Mouse (Mus musculus): ENCODE measurements around the gene Mycbpap. TPM values are rescaled to one million over a fixed set of nuclear protein-coding genes. Genes with fewer than 3 reads are reported as not detected.
A peak's percentile ranks its signal among the peaks of the same experiment; 100 is the strongest.

Gene Mycbpap
- total and polyA plus RNA-seq, 3 experiments = 0.12 to 0.17 TPM; not detected in 1

DNA sequence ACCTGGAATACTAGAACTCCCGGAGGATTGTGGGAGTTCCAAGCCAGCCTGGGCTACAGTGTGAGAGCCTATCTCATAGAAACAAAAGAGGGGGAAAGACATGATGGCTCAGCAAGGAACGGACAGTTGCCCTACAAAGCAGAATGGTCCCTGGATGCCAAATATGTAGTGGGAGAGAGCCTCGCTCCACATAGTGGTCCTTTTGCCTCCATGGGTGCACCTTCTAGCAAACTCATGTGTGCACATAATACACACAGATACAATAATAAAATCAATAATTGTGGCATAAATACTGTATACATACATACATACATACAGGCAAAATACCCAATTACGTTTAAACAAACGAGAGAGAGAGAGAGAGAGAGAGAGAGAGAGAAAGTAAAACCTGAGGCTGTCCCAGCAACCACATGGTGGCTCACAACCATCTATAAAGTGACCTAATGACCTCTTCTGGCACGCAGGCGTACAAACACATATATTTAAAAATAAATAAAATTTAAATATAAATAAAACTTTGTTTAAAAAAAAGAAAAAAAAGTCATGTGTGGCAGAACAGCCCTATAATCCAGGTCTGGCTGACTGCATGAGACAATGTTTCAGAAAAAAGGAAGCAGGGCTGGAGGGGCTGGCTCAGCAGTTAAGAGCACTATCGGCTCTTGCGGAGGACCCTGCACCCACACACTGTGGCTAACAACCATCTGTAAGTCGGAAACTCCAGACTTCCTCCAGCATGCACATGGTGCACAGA is 28.3 kb upstream of the Mycbpap start (continued):
- peak; percentile 83 for TF ChIP-seq ETS1 (IDR thresholded peaks at IDR 0.05; ENCODE audit: low read depth, low read length)
- peak; percentile 71; the same call in 1 of the 2 replicates for TF ChIP-seq TCF12 (IDR thresholded peaks at IDR 0.05; ENCODE audit: low read depth, low read length)
- peak; percentile 31; the same call in 1 of the 2 replicates for TF ChIP-seq POLR2AphosphoS2 (IDR thresholded peaks at IDR 0.05; ENCODE audit: low read length)
- no peak for TF ChIP-seq USF1 (IDR thresholded peaks at IDR 0.05; ENCODE audit: low read depth, low read length)
- peak; percentile 43 for TF ChIP-seq NELFE (IDR thresholded peaks at IDR 0.05; ENCODE audit: low read depth, low read length)
- TF ChIP-seq MAX (IDR thresholded peaks at IDR 0.05; ENCODE audit: low read length) = peak; percentile 88
- TF ChIP-seq ZNF384 (IDR thresholded peaks at IDR 0.05; ENCODE audit: low read depth, low read length) = peak; percentile 73
- peak; percentile 53 for TF ChIP-seq TAL1 (IDR thresholded peaks at IDR 0.05; ENCODE audit: low read length)
- TF ChIP-seq POLR2AphosphoS5 (IDR thresholded peaks at IDR 0.05; ENCODE audit: borderline replicate concordance, low read depth, low read length) = no peak
- peak; percentile 83; the same call in 1 of the 2 replicates for TF ChIP-seq CHD1 (IDR thresholded peaks at IDR 0.05; ENCODE audit: low read depth, low read length)
- no peak for TF ChIP-seq MEF2A (IDR thresholded peaks at IDR 0.05; ENCODE audit: extremely low read depth, insufficient replicate concordance, low read depth, low read length, poor library complexity, severe bottlenecking)
- TF ChIP-seq RCOR1 (IDR thresholded peaks at IDR 0.05; ENCODE audit: low read depth, low read length) = no peak
- peak; percentile 18; the same call in 1 of the 2 replicates for TF ChIP-seq MAZ (IDR thresholded peaks at IDR 0.05; ENCODE audit: low read depth, low read length)
- TF ChIP-seq CHD2 (IDR thresholded peaks at IDR 0.05; ENCODE audit: low read length) = 0 out of 2 replicates have a peak, but pooled peaks have one; percentile 9
- TF ChIP-seq USF2 (IDR thresholded peaks at IDR 0.05; ENCODE audit: borderline replicate concordance in 1 of 2, insufficient read depth in 1 of 2, low read depth in 1 of 2, low read length in 2 of 2) = no peak
- no peak; the same call in 1 of the 2 replicates for TF ChIP-seq BHLHE40 (IDR thresholded peaks at IDR 0.05; ENCODE audit: borderline replicate concordance, low read depth, low read length)

DNA sequence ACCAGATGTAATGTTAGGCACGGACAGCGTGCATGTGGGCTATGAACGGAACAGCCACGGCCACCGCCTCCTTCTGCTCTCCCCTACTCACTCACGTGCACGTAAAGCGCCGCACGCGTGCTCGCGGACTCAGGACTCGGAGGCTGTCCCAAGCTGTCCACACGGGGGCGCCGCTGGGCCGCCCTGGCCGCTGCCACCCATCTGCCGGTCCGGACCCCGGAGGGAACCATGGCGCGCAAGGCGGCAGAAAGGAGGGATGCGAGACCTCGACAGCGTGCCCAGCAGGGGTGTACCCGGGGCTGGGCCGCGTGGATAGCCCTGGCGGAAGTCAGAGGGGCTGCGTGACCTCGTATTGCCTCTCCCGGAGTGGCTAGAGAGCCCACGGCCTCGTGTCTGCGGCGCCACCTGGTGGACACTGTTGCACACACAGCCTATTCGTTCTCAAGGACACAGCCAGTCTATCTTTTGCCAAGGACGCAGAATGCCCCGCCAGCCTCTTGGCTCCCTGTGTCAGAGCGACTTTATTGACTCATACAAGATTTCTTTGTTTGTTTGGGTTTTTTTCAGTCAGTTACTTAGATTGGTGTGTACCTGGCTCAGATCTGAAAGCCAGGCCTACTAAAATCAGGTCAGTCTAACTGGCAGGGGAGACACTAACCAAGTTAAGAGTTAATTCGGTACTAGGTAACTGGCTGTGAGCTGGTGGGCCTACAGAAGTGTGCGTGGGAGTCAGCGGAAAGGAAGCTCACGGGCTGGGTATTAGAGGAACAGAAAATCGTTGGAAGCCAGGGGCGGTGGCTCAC is 27.5 kb upstream of the Mycbpap start, which contains the start of gene Rsad1:
TSS of gene Rsad1 (minus strand) at position 368 of the 803 bp plus-strand sequence.
- Histone ChIP-seq H3K9me3 (replicated peaks; ENCODE audit: insufficient read depth, low read length) (no peaks in the 10 kb centered on the region), H3K36me3 (ENCODE audit: control insufficient read depth in 1 of 2, insufficient read depth in 2 of 2, low read length in 2 of 2) (peaks cover 0 to 12% of the 10 kb centered on the region in 2 experiments; a peak in 2 of 4 replicates), H3K79me2 (ENCODE audit: control insufficient read depth, insufficient read depth, low read length, poor library complexity) (peaks cover 14% of the 10 kb centered on the region), H3K4me1 (ENCODE audit: control insufficient read depth in 1 of 2, insufficient read depth in 2 of 2, low read length in 2 of 2) (peaks cover 0 to 13% of the 10 kb centered on the region in 2 experiments; a peak in 2 of 4 replicates), H3K9ac (ENCODE audit: control insufficient read depth, low read depth, low read length, poor library complexity, severe bottlenecking) (peak within 1 kb of the TSS; percentile 80), H3K4me3 (ENCODE audit: control insufficient read depth in 1 of 2, insufficient read depth in 1 of 2, low read depth in 2 of 2, low read length in 2 of 2) (peak within 1 kb of the TSS; percentile 74 to 75), H3K27ac (ENCODE audit: control insufficient read depth, low read depth, low read length) (peak within 1 kb of the TSS; percentile 91), H3K27me3 (ENCODE audit: control insufficient read depth in 1 of 2, insufficient read depth in 2 of 2, low read length in 2 of 2) (no peaks in the 10 kb centered on the region)
- DNase-seq (ENCODE audit: low read depth, low spot score) = peak; percentile 99
- TF ChIP-seq SMC3 (IDR thresholded peaks at IDR 0.05; ENCODE audit: low read depth, low read length) = peak; percentile 56
- TF ChIP-seq SIN3A (IDR thresholded peaks at IDR 0.05; ENCODE audit: low read length) = peak; percentile 88
- TF ChIP-seq CHD1 (IDR thresholded peaks at IDR 0.05; ENCODE audit: low read depth, low read length) = no peak
- TF ChIP-seq BHLHE40 (IDR thresholded peaks at IDR 0.05; ENCODE audit: borderline replicate concordance, low read depth, low read length) = peak; percentile 99
- no peak for TF ChIP-seq JUND (IDR thresholded peaks at IDR 0.05; ENCODE audit: low read depth, low read length)
- peak; percentile 56; the same call in 1 of the 2 replicates for TF ChIP-seq KAT2A (conservative IDR thresholded peaks at IDR 0.05; ENCODE audit: low read depth, low read length)
- no peak; the same call in 1 of the 2 replicates for TF ChIP-seq GABPA (IDR thresholded peaks at IDR 0.05; ENCODE audit: low read depth, low read length)
- peak; percentile 72 for TF ChIP-seq POLR2AphosphoS2 (IDR thresholded peaks at IDR 0.05; ENCODE audit: low read length)
- peak; percentile 54 for TF ChIP-seq TCF12 (IDR thresholded peaks at IDR 0.05; ENCODE audit: low read depth, low read length)
- 0 out of 2 replicates have a peak, but pooled peaks have one; percentile 71 for TF ChIP-seq UBTF (IDR thresholded peaks at IDR 0.05; ENCODE audit: borderline replicate concordance, insufficient read depth, low read depth, low read length)
- TF ChIP-seq ZKSCAN1 (IDR thresholded peaks at IDR 0.05; ENCODE audit: low read depth, low read length) = no peak
- TF ChIP-seq MAX (IDR thresholded peaks at IDR 0.05; ENCODE audit: low read length) = peak; percentile 95
- no peak for TF ChIP-seq GATA1 (IDR thresholded peaks at IDR 0.05; ENCODE audit: low read depth, low read length)
- peak; percentile 66 to 68; a peak in 3 of 4 replicates for TF ChIP-seq POLR2A (IDR thresholded peaks at IDR 0.05; ENCODE audit: control insufficient read depth in 1 of 2, insufficient read depth in 1 of 2, low read depth in 1 of 2, low read length in 2 of 2, poor library complexity in 1 of 2)
- TF ChIP-seq CTCF (IDR thresholded peaks at IDR 0.05 in 2 of 3, conservative IDR thresholded peaks at IDR 0.05 in 1 of 3; ENCODE audit: control insufficient read depth in 1 of 3, insufficient read depth in 1 of 3, low read depth in 2 of 3, low read length in 3 of 3, poor library complexity in 1 of 3, severe bottlenecking in 1 of 3) = peak; percentile 76 to 97 (median 79)
- TF ChIP-seq TBP (IDR thresholded peaks at IDR 0.05; ENCODE audit: low read depth, low read length) = peak; percentile 66
- TF ChIP-seq ZNF384 (IDR thresholded peaks at IDR 0.05; ENCODE audit: low read depth, low read length) = no peak
- TF ChIP-seq MYC (IDR thresholded peaks at IDR 0.05; ENCODE audit: low read depth, low read length) = peak; percentile 99
- TF ChIP-seq MEF2A (IDR thresholded peaks at IDR 0.05; ENCODE audit: extremely low read depth, insufficient replicate concordance, low read depth, low read length, poor library complexity, severe bottlenecking) = no peak
- peak; percentile 87 for TF ChIP-seq HCFC1 (IDR thresholded peaks at IDR 0.05; ENCODE audit: low read depth, low read length)
- peak; percentile 69 for TF ChIP-seq USF1 (IDR thresholded peaks at IDR 0.05; ENCODE audit: low read depth, low read length)
- no peak for TF ChIP-seq USF2 (IDR thresholded peaks at IDR 0.05; ENCODE audit: borderline replicate concordance in 1 of 2, insufficient read depth in 1 of 2, low read depth in 1 of 2, low read length in 2 of 2)
